Mouse (Mus musculus): ENCODE results near the gene Ppp3ca. TPM values are rescaled to one million over a fixed set of nuclear protein-coding genes. Genes with fewer than 3 reads are reported as not detected.

The Ppp3ca gene
- polyA plus RNA-seq, 1 experiment, result 97.9 TPM

GRCm38 (mm10) chr3:136948142-136948541 lies 278.2 kb downstream of the Ppp3ca start:
- no peaks in the 10 kb centered on the region for H3K4me1 ChIP-seq (ENCODE audit: control insufficient read depth, insufficient read depth, low read length)
- TF ChIP-seq POLR2A (IDR thresholded peaks at IDR 0.05; ENCODE audit: borderline replicate concordance, low read depth, low read length) (no peak), CTCF (IDR thresholded peaks at IDR 0.05; ENCODE audit: low read depth, low read length) (no peak)
- H3K27ac ChIP-seq (ENCODE audit: insufficient read depth, low read depth, low read length), result no peak overlapping the region

GRCm38 (mm10) chr3:136951792-136952191 lies 281.9 kb downstream of the Ppp3ca start:
- H3K27ac ChIP-seq (ENCODE audit: insufficient read depth, low read depth, low read length), result no peak overlapping the region
- no peak overlapping the region for H3K4me3 ChIP-seq (ENCODE audit: insufficient read depth, low read length)
- TF ChIP-seq POLR2A (IDR thresholded peaks at IDR 0.05; ENCODE audit: borderline replicate concordance, low read depth, low read length) (no peak), CTCF (IDR thresholded peaks at IDR 0.05; ENCODE audit: low read depth, low read length) (no peak)

More at GRCm38 (mm10) chr3:136948142-136948541, 278.2 kb downstream of the Ppp3ca start:
- H3K4me3 ChIP-seq (ENCODE audit: insufficient read depth, low read length), result no peak overlapping the region

GRCm38 (mm10) chr3:136952822-136953221 lies 282.9 kb downstream of the Ppp3ca start:
- TF ChIP-seq CTCF (IDR thresholded peaks at IDR 0.05; ENCODE audit: low read depth, low read length) (no peak), POLR2A (IDR thresholded peaks at IDR 0.05; ENCODE audit: borderline replicate concordance, low read depth, low read length) (no peak)
- Histone ChIP-seq H3K27ac (ENCODE audit: insufficient read depth, low read depth, low read length) (no peak overlapping the region), H3K4me1 (ENCODE audit: control insufficient read depth, insufficient read depth, low read length) (no peaks in the 10 kb centered on the region), H3K4me3 (ENCODE audit: insufficient read depth, low read length) (no peak overlapping the region)

More at GRCm38 (mm10) chr3:136951792-136952191, 281.9 kb downstream of the Ppp3ca start:
- H3K4me1 ChIP-seq (ENCODE audit: control insufficient read depth, insufficient read depth, low read length), result no peaks in the 10 kb centered on the region

- no peaks in the 10 kb centered on the region for H3K4me1 ChIP-seq (ENCODE audit: control insufficient read depth, insufficient read depth, low read length)
- H3K27ac ChIP-seq (ENCODE audit: insufficient read depth, low read depth, low read length), result no peak overlapping the region
- TF ChIP-seq CTCF (IDR thresholded peaks at IDR 0.05; ENCODE audit: low read depth, low read length), result no peak
- TF ChIP-seq POLR2A (IDR thresholded peaks at IDR 0.05; ENCODE audit: borderline replicate concordance, low read depth, low read length), result no peak
- no peak overlapping the region for H3K4me3 ChIP-seq (ENCODE audit: insufficient read depth, low read length)
These were observed 285.1 kb downstream of the Ppp3ca start for GRCm38 (mm10) chr3:136955043-136955442.

GRCm38 (mm10) chr3:136960314-136960713 lies 290.4 kb downstream of the Ppp3ca start:
- H3K4me1 ChIP-seq (ENCODE audit: control insufficient read depth, insufficient read depth, low read length), result no peaks in the 10 kb centered on the region
- H3K27ac ChIP-seq (ENCODE audit: insufficient read depth, low read depth, low read length), result no peak overlapping the region
- no peak overlapping the region for H3K4me3 ChIP-seq (ENCODE audit: insufficient read depth, low read length)
- TF ChIP-seq CTCF (IDR thresholded peaks at IDR 0.05; ENCODE audit: low read depth, low read length), result no peak
- no peak for TF ChIP-seq POLR2A (IDR thresholded peaks at IDR 0.05; ENCODE audit: borderline replicate concordance, low read depth, low read length)

- H3K4me1 ChIP-seq (ENCODE audit: control insufficient read depth, insufficient read depth, low read length), result no peaks in the 10 kb centered on the region
- no peak overlapping the region for H3K27ac ChIP-seq (ENCODE audit: insufficient read depth, low read depth, low read length)
- no peak for TF ChIP-seq CTCF (IDR thresholded peaks at IDR 0.05; ENCODE audit: low read depth, low read length)
- no peak for TF ChIP-seq POLR2A (IDR thresholded peaks at IDR 0.05; ENCODE audit: borderline replicate concordance, low read depth, low read length)
- H3K4me3 ChIP-seq (ENCODE audit: insufficient read depth, low read length), result no peak overlapping the region
These were observed 296.9 kb downstream of the Ppp3ca start for GRCm38 (mm10) chr3:136966786-136967185.

- H3K4me1 ChIP-seq (ENCODE audit: control insufficient read depth, insufficient read depth, low read length), result no peaks in the 10 kb centered on the region
- no peak for TF ChIP-seq POLR2A (IDR thresholded peaks at IDR 0.05; ENCODE audit: borderline replicate concordance, low read depth, low read length)
- TF ChIP-seq CTCF (IDR thresholded peaks at IDR 0.05; ENCODE audit: low read depth, low read length), result no peak
- no peak overlapping the region for H3K4me3 ChIP-seq (ENCODE audit: insufficient read depth, low read length)
- H3K27ac ChIP-seq (ENCODE audit: insufficient read depth, low read depth, low read length), result no peak overlapping the region
These were observed 297.6 kb downstream of the Ppp3ca start for GRCm38 (mm10) chr3:136967510-136967909.

GRCm38 (mm10) chr3:136969796-136970195 lies 299.9 kb downstream of the Ppp3ca start:
- H3K27ac ChIP-seq (ENCODE audit: insufficient read depth, low read depth, low read length), result no peak overlapping the region
- TF ChIP-seq POLR2A (IDR thresholded peaks at IDR 0.05; ENCODE audit: borderline replicate concordance, low read depth, low read length) (no peak), CTCF (IDR thresholded peaks at IDR 0.05; ENCODE audit: low read depth, low read length) (no peak)
- no peak overlapping the region for H3K4me3 ChIP-seq (ENCODE audit: insufficient read depth, low read length)
- H3K4me1 ChIP-seq (ENCODE audit: control insufficient read depth, insufficient read depth, low read length), result no peaks in the 10 kb centered on the region

GRCm38 (mm10) chr3:136977859-136978258 lies 307.9 kb downstream of the Ppp3ca start:
- H3K4me3 ChIP-seq (ENCODE audit: insufficient read depth, low read length), result no peak overlapping the region

GRCm38 (mm10) chr3:136980915-136981588 lies 311.1 kb downstream of the Ppp3ca start:
- no peaks in the 10 kb centered on the region for H3K4me1 ChIP-seq (ENCODE audit: control insufficient read depth, insufficient read depth, low read length)
- TF ChIP-seq CTCF (IDR thresholded peaks at IDR 0.05; ENCODE audit: low read depth, low read length) (no peak), POLR2A (IDR thresholded peaks at IDR 0.05; ENCODE audit: borderline replicate concordance, low read depth, low read length) (no peak)
- no peak overlapping the region for H3K4me3 ChIP-seq (ENCODE audit: insufficient read depth, low read length)
- H3K27ac ChIP-seq (ENCODE audit: insufficient read depth, low read depth, low read length), result no peak overlapping the region

More at GRCm38 (mm10) chr3:136977859-136978258, 307.9 kb downstream of the Ppp3ca start:
- Histone ChIP-seq H3K4me1 (ENCODE audit: control insufficient read depth, insufficient read depth, low read length) (no peaks in the 10 kb centered on the region), H3K27ac (ENCODE audit: insufficient read depth, low read depth, low read length) (no peak overlapping the region)
- TF ChIP-seq POLR2A (IDR thresholded peaks at IDR 0.05; ENCODE audit: borderline replicate concordance, low read depth, low read length), result no peak

All from bone marrow macrophage, adult 2 months (primary cell).